Mouse (Mus musculus) hindbrain, embryonic 14.5 days (tissue): ENCODE results near the gene Stx1a. TPM values are rescaled to one million over a fixed set of nuclear protein-coding genes. Genes with fewer than 3 reads are reported as not detected.

Source experiments
- ATAC-seq: fragments of 200-750 bp; cut with Nextera tagmentation; 2 replicates; pipeline ENCODE4 v1.8.0; 2017; ENCODE audit warnings: moderate number of reproducible peaks, mild to moderate bottlenecking, moderate TSS enrichment, moderate library complexity; ENCODE audit not compliant: low FRiP score
- DNase-seq: peaks from one replicate; pipeline ENCODE4 v3.0.0-alpha.2; 2015; ENCODE audit warnings: low spot score
- H3K27ac ChIP-seq: fragments of 300-500 bp; sonication (generic); 2 replicates; pipeline ENCODE4 v1.5.1; 2014; ENCODE audit warnings: mild to moderate bottlenecking, moderate library complexity
- H3K27me3 ChIP-seq: fragments of 300-500 bp; sonication (generic); 2 replicates; pipeline ENCODE4 v1.6.1; 2014; ENCODE audit warnings: mild to moderate bottlenecking, low read length, mixed read lengths; ENCODE audit not compliant: control insufficient read depth, insufficient read depth
- H3K36me3 ChIP-seq: fragments of 300-500 bp; sonication (generic); replicated peaks from 2 replicates; pipeline ENCODE4 v1.6.1; 2014; ENCODE audit not compliant: control insufficient read depth, insufficient read depth
- H3K4me1 ChIP-seq: fragments of 300-500 bp; sonication (generic); replicated peaks from 2 replicates; pipeline ENCODE4 v1.6.1; 2014; ENCODE audit warnings: antibody characterized with exemption, low read length, mixed read lengths; ENCODE audit not compliant: control insufficient read depth, insufficient read depth
- H3K4me2 ChIP-seq: fragments of 300-500 bp; sonication (generic); replicated peaks from 2 replicates; pipeline ENCODE4 v1.6.1; 2014; ENCODE audit warnings: mild to moderate bottlenecking, moderate library complexity
- H3K4me3 ChIP-seq: fragments of 300-500 bp; sonication (generic); replicated peaks from 2 replicates; pipeline ENCODE4 v1.5.1; 2014; ENCODE audit warnings: mild to moderate bottlenecking, low read length
- H3K9ac ChIP-seq: fragments of 300-500 bp; sonication (generic); 2 replicates; pipeline ENCODE4 v1.6.1; 2014
- H3K9me3 ChIP-seq: fragments of 300-500 bp; sonication (generic); 2 replicates; pipeline ENCODE4 v1.6.1; 2016; ENCODE audit warnings: low read length; ENCODE audit not compliant: control insufficient read depth
- WGBS: fragments of 180-500 bp; shearing (Covaris S2); extraction: QIAGEN DNeasy Blood & Tissue Kit; methylation state at CpG from one replicate; pipeline ENCODE4 v1.1.7; 2014; 5-methylcytosine and 5-hydroxymethylcytosine counted together
- polyA plus RNA-seq: library from polyadenylated mRNA; unstranded; fragments of >200 nt; fragmentation: Nextera tagmentation; extraction: Ambion mirVana; gene quantifications from 2 replicates; pipeline ENCODE4 v1.2.1, GENCODE M21; 2014

Gene Stx1a
- polyA plus RNA-seq, 1 experiment from 2014 or later, result 113 TPM

GRCm38 (mm10) chr5:135032581-135032980, 9.3 kb downstream of the Stx1a start:
- H3K36me3 ChIP-seq, result no peaks in the 10 kb centered on the region
- H3K9ac ChIP-seq, result no peak overlapping the region
- no peak overlapping the region for H3K4me2 ChIP-seq
- H3K9me3 ChIP-seq, result no peaks in the 10 kb centered on the region
- H3K4me1 ChIP-seq, result 0 out of 2 replicates have a peak, but pooled peaks cover 7% of the 10 kb centered on the region
- DNase-seq (no peak), ATAC-seq (no peak)
- H3K4me3 ChIP-seq, result no peak overlapping the region
- WGBS, result 91% methylated on average over 5 of the region's 5 CpGs
- H3K27ac ChIP-seq, result no peak overlapping the region
- no peaks in the 10 kb centered on the region for H3K27me3 ChIP-seq

DNA sequence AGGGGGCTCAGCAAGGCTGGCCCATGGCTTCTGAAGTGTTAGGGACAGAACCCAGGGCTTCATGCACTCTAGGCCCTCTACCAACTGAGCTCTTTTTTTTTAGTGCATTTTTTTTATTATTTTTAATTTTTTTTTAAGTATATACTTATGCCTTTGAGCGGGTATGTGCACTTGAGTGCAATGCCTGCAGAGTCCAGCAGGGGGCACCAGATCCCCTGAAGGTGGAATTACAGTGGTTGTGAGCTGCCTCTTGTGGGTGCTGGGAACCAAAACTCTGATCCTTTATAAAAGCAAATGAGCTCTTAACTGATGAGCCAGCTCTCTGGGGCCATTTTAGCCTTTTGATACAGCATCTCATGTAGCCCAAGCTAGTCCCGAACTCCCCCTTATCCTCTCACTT, 11.3 kb downstream of the Stx1a start:
- peaks cover 12% of the 10 kb centered on the region; the same call in 1 of the 2 replicates for H3K36me3 ChIP-seq
- no peaks in the 10 kb centered on the region for H3K9me3 ChIP-seq
- no peaks in the 10 kb centered on the region for H3K4me1 ChIP-seq
- H3K4me3 ChIP-seq, result no peak overlapping the region
- H3K9ac ChIP-seq, result no peak overlapping the region
- ATAC-seq (no peak), DNase-seq (no peak)
- WGBS, result 96% methylated on average over 2 of the region's 2 CpGs
- no peak overlapping the region for H3K27ac ChIP-seq
- no peaks in the 10 kb centered on the region for H3K27me3 ChIP-seq
- H3K4me2 ChIP-seq, result no peak overlapping the region

DNA sequence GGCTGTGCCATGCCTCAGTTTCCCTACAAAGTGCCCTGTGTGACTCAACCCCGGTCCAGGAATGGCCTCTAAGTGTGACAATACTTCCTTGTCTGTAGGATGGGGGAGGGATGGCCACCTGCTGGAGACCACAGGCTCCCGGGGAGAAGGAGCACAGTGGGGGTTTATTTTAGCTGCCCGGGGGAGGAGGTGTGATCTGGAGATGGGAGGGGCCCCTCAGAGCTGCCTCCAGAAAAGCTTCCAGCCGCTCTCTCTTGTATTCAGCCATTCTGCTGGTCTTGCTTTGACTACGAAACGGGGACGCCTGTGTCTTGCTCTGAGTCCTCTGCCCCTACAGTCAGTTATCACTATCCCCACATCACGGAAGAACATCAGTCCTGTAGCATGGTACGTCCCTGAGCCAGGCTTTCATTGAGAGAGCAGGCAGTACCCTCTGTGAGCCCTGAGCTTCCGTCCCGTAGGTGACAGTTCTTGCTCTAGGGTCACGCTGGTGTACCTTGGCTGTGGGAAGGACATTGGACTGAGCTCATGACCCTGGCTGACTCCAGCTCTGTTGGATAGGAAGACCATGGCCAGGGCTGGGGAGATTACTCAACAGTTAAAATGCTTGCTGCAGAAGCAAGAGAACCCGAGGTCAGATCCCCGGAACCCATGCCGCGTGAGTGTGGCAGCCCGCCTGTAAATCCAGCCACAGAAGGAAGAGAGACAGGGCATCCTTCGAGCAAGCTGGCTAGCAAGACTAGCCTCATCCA, 12.5 kb downstream of the Stx1a start:
- Histone ChIP-seq H3K27me3 (no peaks in the 10 kb centered on the region), H3K9ac (no peak overlapping the region), H3K27ac (no peak overlapping the region), H3K4me3 (no peak overlapping the region), H3K36me3 (peaks cover 16% of the 10 kb centered on the region), H3K9me3 (no peaks in the 10 kb centered on the region), H3K4me1 (no peaks in the 10 kb centered on the region), H3K4me2 (no peak overlapping the region)
- no peak for DNase-seq
- ATAC-seq, result no peak
- 64% methylated on average over 18 of the region's 18 CpGs for WGBS

DNA sequence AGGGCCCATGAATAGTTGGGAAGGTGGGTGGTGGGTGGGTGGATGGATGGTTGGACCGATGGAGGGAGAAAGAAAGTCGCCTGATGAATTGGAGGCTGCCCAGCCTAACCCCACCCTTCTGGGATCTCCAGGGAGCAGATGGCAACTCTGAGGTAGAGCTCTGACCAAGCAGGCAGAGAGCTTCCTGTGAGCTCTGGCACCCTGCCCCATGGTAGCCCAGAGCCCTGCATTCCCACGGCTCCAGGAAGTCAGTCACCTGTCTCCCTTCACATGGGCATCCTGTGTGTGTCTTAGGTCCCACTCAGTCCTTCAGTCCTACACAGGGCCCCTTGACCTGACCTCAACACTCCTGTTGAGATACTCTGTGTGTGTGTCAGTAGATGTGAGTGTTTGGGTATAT, 14.7 kb downstream of the Stx1a start:
- Histone ChIP-seq H3K27me3 (no peaks in the 10 kb centered on the region), H3K4me2 (no peak overlapping the region), H3K9ac (no peak overlapping the region), H3K4me3 (no peak overlapping the region), H3K36me3 (peaks cover 16% of the 10 kb centered on the region), H3K9me3 (no peaks in the 10 kb centered on the region), H3K4me1 (no peaks in the 10 kb centered on the region), H3K27ac (no peak overlapping the region)
- 100% methylated on average over 3 of the region's 3 CpGs for WGBS
- no peak for DNase-seq
- ATAC-seq, result no peak

DNA sequence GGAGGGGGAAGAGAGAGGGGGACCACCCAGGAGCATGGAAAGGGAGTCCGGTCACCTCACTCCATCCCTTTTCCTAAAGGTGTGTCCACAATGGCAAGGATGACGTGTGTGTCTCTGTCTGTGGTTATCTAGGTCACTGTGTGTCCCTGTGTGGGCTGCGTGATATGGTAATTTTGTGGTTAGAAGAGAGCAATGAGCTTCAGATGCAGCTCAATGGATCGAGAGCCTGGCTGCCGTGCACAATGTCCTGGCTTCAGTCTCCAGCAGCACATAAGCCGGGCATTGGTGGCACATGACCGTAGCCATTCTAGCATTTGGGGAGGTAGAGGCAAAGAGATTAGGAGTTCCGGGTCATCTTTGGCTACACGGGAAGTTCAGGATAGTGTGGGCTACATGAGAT, 16.3 kb downstream of the Stx1a start:
- ATAC-seq (no peak), DNase-seq (no peak)
- 87% methylated on average over 9 of the region's 9 CpGs for WGBS
- Histone ChIP-seq H3K9ac (no peak overlapping the region), H3K4me3 (no peak overlapping the region), H3K27ac (no peak overlapping the region), H3K36me3 (peaks cover 21% of the 10 kb centered on the region), H3K4me1 (no peaks in the 10 kb centered on the region), H3K9me3 (no peaks in the 10 kb centered on the region), H3K4me2 (no peak overlapping the region), H3K27me3 (no peaks in the 10 kb centered on the region)

GRCm38 (mm10) chr5:135040059-135040458, 16.8 kb downstream of the Stx1a start:
- Histone ChIP-seq H3K9ac (no peak overlapping the region), H3K27me3 (no peaks in the 10 kb centered on the region), H3K36me3 (peaks cover 24% of the 10 kb centered on the region), H3K4me2 (no peak overlapping the region), H3K4me3 (no peak overlapping the region), H3K9me3 (no peaks in the 10 kb centered on the region), H3K27ac (no peak overlapping the region), H3K4me1 (no peaks in the 10 kb centered on the region)
- DNase-seq, result no peak
- ATAC-seq, result no peak
- 39% methylated on average over 6 of the region's 6 CpGs for WGBS

- WGBS, result 82% methylated on average over 11 of the region's 11 CpGs
- peaks cover 32% of the 10 kb centered on the region for H3K36me3 ChIP-seq
- no peak overlapping the region for H3K9ac ChIP-seq
These were observed 17.5 kb downstream of the Stx1a start for GRCm38 (mm10) chr5:135040777-135041176.

GRCm38 (mm10) chr5:135042105-135042788, 19.0 kb downstream of the Stx1a start:
- Histone ChIP-seq H3K36me3 (peaks cover 41% of the 10 kb centered on the region), H3K4me2 (no peak overlapping the region), H3K9ac (no peak overlapping the region), H3K27me3 (no peaks in the 10 kb centered on the region), H3K27ac (no peak overlapping the region), H3K4me1 (no peaks in the 10 kb centered on the region), H3K4me3 (no peak overlapping the region), H3K9me3 (no peaks in the 10 kb centered on the region)
- ATAC-seq, result no peak
- 22% methylated on average over 21 of the region's 21 CpGs for WGBS
- no peak for DNase-seq

More at GRCm38 (mm10) chr5:135040777-135041176, 17.5 kb downstream of the Stx1a start:
- H3K27ac ChIP-seq, result no peak overlapping the region
- no peaks in the 10 kb centered on the region for H3K27me3 ChIP-seq
- H3K4me2 ChIP-seq, result no peak overlapping the region
- no peak for DNase-seq
- H3K9me3 ChIP-seq, result no peaks in the 10 kb centered on the region
- no peaks in the 10 kb centered on the region for H3K4me1 ChIP-seq
- ATAC-seq, result no peak
- H3K4me3 ChIP-seq, result no peak overlapping the region

- Histone ChIP-seq H3K4me3 (no peak overlapping the region), H3K36me3 (peaks cover 46% of the 10 kb centered on the region), H3K4me1 (no peaks in the 10 kb centered on the region), H3K27ac (no peak overlapping the region), H3K4me2 (no peak overlapping the region), H3K9me3 (no peaks in the 10 kb centered on the region), H3K27me3 (no peaks in the 10 kb centered on the region), H3K9ac (no peak overlapping the region)
- ATAC-seq, result no peak
- no peak for DNase-seq
- 95% methylated on average over 3 of the region's 3 CpGs for WGBS
These were observed 21.3 kb downstream of the Stx1a start for GRCm38 (mm10) chr5:135044575-135044974.
